Mouse (Mus musculus) stomach, postnatal 0 days (tissue): ENCODE measurements around the gene Ppme1. TPM values are rescaled to one million over a fixed set of nuclear protein-coding genes. Genes with fewer than 3 reads are reported as not detected.
A peak's percentile ranks its signal among the peaks of the same experiment; 100 is the strongest.

Source experiments
- ATAC-seq: fragments of 200-750 bp; cut with Nextera tagmentation; 2 replicates; pipeline ENCODE4 v1.8.0; 2017; ENCODE audit not compliant: low FRiP score, low TSS enrichment
- DNase-seq: peaks from one replicate; pipeline ENCODE4 v3.0.0-alpha.2; 2016; ENCODE audit warnings: low spot score
- H3K27ac ChIP-seq: fragments of 300-500 bp; sonication (generic); replicated peaks from 2 replicates; pipeline ENCODE4 v1.5.1; 2014; ENCODE audit warnings: mild to moderate bottlenecking, control low read depth
- H3K27me3 ChIP-seq: fragments of 300-500 bp; sonication (generic); 2 replicates; pipeline ENCODE4 v1.6.1; 2014; ENCODE audit warnings: low read length; ENCODE audit not compliant: control insufficient read depth, insufficient read depth
- H3K36me3 ChIP-seq: fragments of 300-500 bp; sonication (generic); 2 replicates; pipeline ENCODE4 v1.6.1; 2014; ENCODE audit warnings: low read length, mixed read lengths; ENCODE audit not compliant: control insufficient read depth, insufficient read depth
- H3K4me1 ChIP-seq: fragments of 300-500 bp; sonication (generic); replicated peaks from 2 replicates; pipeline ENCODE4 v1.6.1; 2014; ENCODE audit warnings: antibody characterized with exemption; ENCODE audit not compliant: control insufficient read depth, insufficient read depth
- H3K4me2 ChIP-seq: fragments of 300-500 bp; sonication (generic); replicated peaks from 2 replicates; pipeline ENCODE4 v1.6.1; 2014; ENCODE audit warnings: low read depth, mild to moderate bottlenecking, control low read depth, moderate library complexity
- H3K4me3 ChIP-seq: fragments of 300-500 bp; sonication (generic); 2 replicates; pipeline ENCODE4 v1.5.1; 2014; ENCODE audit warnings: low read depth, low read length, control low read depth
- H3K9ac ChIP-seq: fragments of 300-500 bp; sonication (generic); 2 replicates; pipeline ENCODE4 v1.6.1; 2014; ENCODE audit warnings: mild to moderate bottlenecking, low read length, control low read depth, mixed read lengths
- H3K9me3 ChIP-seq: fragments of 300-500 bp; sonication (generic); 2 replicates; pipeline ENCODE4 v1.6.1; 2016; ENCODE audit warnings: low read length; ENCODE audit not compliant: control insufficient read depth
- CTCF ChIP-seq: IDR thresholded peaks from 2 replicates; pipeline ENCODE4 v1.5.1; 2016; ENCODE audit warnings: antibody characterized with exemption, low read depth, mild to moderate bottlenecking, moderate library complexity
- EP300 ChIP-seq: optimal IDR thresholded peaks from 2 replicates; pipeline ENCODE3; 2016; ENCODE audit warnings: antibody characterized with exemption
- WGBS: fragments of 180-500 bp; shearing (Covaris S2); extraction: QIAGEN DNeasy Blood & Tissue Kit; methylation state at CpG from one replicate; pipeline ENCODE4 v1.1.7; 2014; 5-methylcytosine and 5-hydroxymethylcytosine counted together
- polyA plus RNA-seq: library from polyadenylated mRNA; unstranded; fragments of >200 nt; fragmentation: Nextera tagmentation; extraction: Ambion mirVana; gene quantifications from 2 replicates; pipeline ENCODE4 v1.2.1, GENCODE M21; 2015

Gene Ppme1
- 27.2 and 28.0 TPM in 2 replicates for polyA plus RNA-seq

- TF ChIP-seq CTCF, result peak; percentile 84
- TF ChIP-seq EP300, result no peak
- peak; percentile 99 for DNase-seq
- peak within 1 kb of the TSS; percentile 75 for H3K4me3 ChIP-seq
- H3K4me2 ChIP-seq, result peak within 1 kb of the TSS; percentile 76
- no peaks in the 10 kb centered on the region for H3K36me3 ChIP-seq
- no peaks in the 10 kb centered on the region for H3K27me3 ChIP-seq
- no peaks in the 10 kb centered on the region for H3K9me3 ChIP-seq
- peak within 1 kb of the TSS; percentile 86 for H3K27ac ChIP-seq
- WGBS, result under 1% methylated on average over 54 of the region's 54 CpGs
- H3K4me1 ChIP-seq, result no peaks in the 10 kb centered on the region; the same call in 1 of the 2 replicates
- ATAC-seq, result peak; percentile 99
- H3K9ac ChIP-seq, result peak within 1 kb of the TSS; percentile 77
These were observed at the start of gene Ppme1, which contains the start of gene C2cd3 for GRCm38 (mm10) chr7:100371495-100372451. Gene Ppme1, minus strand, starts transcription at chr7:100372307. Gene C2cd3, plus strand, starts transcription at chr7:100372233.

GRCm38 (mm10) chr7:100408684-100409083 is 36.6 kb upstream of the Ppme1 start:
- DNase-seq (no peak), ATAC-seq (no peak)
- no peak overlapping the region for H3K4me3 ChIP-seq
- no peak overlapping the region for H3K27ac ChIP-seq
- no peaks in the 10 kb centered on the region for H3K4me1 ChIP-seq
- no peak overlapping the region for H3K9ac ChIP-seq
- peaks cover 14% of the 10 kb centered on the region for H3K36me3 ChIP-seq
- no peaks in the 10 kb centered on the region for H3K27me3 ChIP-seq
- WGBS, result 87% methylated on average over 4 of the region's 4 CpGs
- H3K9me3 ChIP-seq, result no peaks in the 10 kb centered on the region
- TF ChIP-seq CTCF, result no peak
- no peak for TF ChIP-seq EP300
- no peak overlapping the region for H3K4me2 ChIP-seq

- Histone ChIP-seq H3K27ac (no peak overlapping the region), H3K4me3 (no peak overlapping the region), H3K36me3 (peaks cover 17% of the 10 kb centered on the region), H3K9me3 (no peaks in the 10 kb centered on the region), H3K4me1 (no peaks in the 10 kb centered on the region), H3K27me3 (no peaks in the 10 kb centered on the region), H3K4me2 (no peak overlapping the region), H3K9ac (no peak overlapping the region)
- WGBS, result 89% methylated on average over 5 of the region's 5 CpGs
- no peak for TF ChIP-seq CTCF
- TF ChIP-seq EP300, result no peak
- no peak for DNase-seq
- no peak for ATAC-seq
These were observed 35.6 kb upstream of the Ppme1 start for GRCm38 (mm10) chr7:100407677-100408076.

- 64% methylated on average over 4 of the region's 4 CpGs for WGBS
- Histone ChIP-seq H3K36me3 (peaks cover 7% of the 10 kb centered on the region), H3K9ac (no peak overlapping the region), H3K9me3 (no peaks in the 10 kb centered on the region), H3K4me2 (no peak overlapping the region), H3K4me1 (no peaks in the 10 kb centered on the region), H3K4me3 (no peak overlapping the region), H3K27me3 (no peaks in the 10 kb centered on the region), H3K27ac (no peak overlapping the region)
- ATAC-seq (no peak), DNase-seq (no peak)
- TF ChIP-seq CTCF, result no peak
- TF ChIP-seq EP300, result no peak
These were observed 30.6 kb upstream of the Ppme1 start for GRCm38 (mm10) chr7:100402715-100403114.

- Histone ChIP-seq H3K27me3 (no peaks in the 10 kb centered on the region), H3K4me1 (no peaks in the 10 kb centered on the region), H3K27ac (no peak overlapping the region), H3K9me3 (no peaks in the 10 kb centered on the region), H3K4me3 (no peak overlapping the region), H3K4me2 (no peak overlapping the region), H3K36me3 (peaks cover 6% of the 10 kb centered on the region), H3K9ac (no peak overlapping the region)
- ATAC-seq, result no peak
- no peak for TF ChIP-seq EP300
- no peak for TF ChIP-seq CTCF
- 50% methylated on average over 4 of the region's 4 CpGs for WGBS
- no peak for DNase-seq
These were observed 28.9 kb upstream of the Ppme1 start for GRCm38 (mm10) chr7:100400899-100401539.
